Mouse (Mus musculus): ENCODE data around the gene Zar1l.
"Not testable (repeated sequence)": the region's sequence is repeated elsewhere in the genome, so short reads cannot be mapped to it uniquely, and the experiment has no call there.

Gene Zar1l

GRCm38 (mm10) chr5:150518064-150518463 lies at the start of gene Zar1l:
Gene Zar1l, minus strand, starts transcription at chr5:150518164.
- no peak for DNase-seq (ENCODE audit: low spot score)

GRCm38 (mm10) chr5:150566971-150567370 lies 49.0 kb upstream of the Zar1l start:
- DNase-seq (ENCODE audit: low spot score), result no peak

DNA sequence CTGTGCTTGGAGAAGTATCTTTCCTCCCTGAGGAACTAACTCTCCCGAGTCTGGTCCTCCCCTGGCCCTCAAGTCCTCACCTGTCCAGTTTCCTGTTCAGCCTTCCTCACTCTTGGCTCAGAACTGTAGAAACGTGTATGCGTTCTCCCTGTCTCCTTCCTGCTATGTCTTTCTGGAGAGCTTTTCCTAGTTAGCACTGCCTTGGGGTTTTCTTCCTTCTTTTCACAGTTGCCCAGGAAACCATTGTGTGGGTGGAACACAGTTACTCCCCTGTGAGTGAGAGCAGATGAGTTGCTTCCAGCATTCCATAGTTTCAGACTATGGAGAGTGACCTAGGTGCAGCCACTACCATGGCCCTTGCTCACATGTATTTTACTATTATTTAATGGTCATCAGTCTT lies 48.3 kb upstream of the Zar1l start:
- DNase-seq (ENCODE audit: low spot score), result no peak

DNA sequence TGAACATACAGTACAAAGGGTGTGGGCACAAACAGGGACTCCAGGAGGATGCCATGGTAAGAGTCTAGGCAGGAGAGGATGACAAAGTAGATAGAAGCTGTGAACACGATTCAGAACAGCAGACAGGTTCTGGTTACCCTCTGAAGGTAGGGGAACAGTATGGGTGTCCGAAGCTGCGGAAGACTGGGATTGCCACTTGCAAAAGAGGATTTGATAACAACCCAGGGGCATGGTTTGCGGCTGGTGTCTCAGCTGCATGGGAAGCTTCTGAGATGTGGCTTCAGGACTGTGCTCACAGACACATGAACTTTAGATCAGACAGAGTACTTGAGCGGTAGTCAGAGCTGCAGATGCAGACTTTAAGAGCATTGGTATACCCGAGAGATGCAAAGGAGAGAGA lies 46.5 kb upstream of the Zar1l start:
- no peak for DNase-seq (ENCODE audit: low spot score)

DNA sequence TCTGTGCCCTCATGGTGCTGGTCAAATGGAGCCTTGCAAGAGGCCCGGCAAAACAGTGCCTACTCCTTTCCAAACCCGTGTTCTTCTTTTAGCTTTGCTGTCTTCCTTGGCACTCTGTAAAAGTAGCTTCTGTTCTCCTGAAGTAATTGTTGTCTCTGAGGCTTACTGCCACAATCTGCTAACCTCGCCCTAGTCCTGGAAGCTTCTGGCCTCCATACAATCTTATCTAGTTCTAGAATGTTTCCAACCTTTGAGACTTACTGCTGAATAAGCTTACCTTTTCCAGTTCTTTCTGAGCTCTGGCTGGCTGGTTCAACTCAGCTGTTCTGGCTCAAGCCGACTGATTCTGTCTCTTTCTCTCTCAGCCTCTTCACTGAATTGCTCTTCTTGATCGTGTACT lies 43.8 kb upstream of the Zar1l start:
- DNase-seq (ENCODE audit: low spot score), result no peak

DNA sequence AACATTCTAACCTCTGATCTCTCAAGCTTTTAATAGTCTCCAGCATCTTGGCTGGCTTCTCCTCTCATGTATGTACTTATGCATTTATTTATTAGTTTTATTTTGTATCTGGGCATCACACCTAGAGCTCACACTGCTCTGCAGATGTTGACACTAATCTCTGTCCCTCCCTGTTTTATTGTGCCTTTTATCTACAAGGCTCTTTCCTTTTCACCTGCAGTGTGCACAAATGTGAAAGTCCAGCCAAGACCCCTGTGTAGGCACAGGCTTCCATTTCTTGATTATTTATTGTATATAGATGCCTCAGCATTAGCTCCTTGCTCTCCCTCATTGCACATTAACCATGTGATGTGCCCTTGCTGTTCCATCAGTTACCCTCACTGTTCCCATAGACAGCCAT lies 43.4 kb upstream of the Zar1l start:
- no peak for DNase-seq (ENCODE audit: low spot score)

DNA sequence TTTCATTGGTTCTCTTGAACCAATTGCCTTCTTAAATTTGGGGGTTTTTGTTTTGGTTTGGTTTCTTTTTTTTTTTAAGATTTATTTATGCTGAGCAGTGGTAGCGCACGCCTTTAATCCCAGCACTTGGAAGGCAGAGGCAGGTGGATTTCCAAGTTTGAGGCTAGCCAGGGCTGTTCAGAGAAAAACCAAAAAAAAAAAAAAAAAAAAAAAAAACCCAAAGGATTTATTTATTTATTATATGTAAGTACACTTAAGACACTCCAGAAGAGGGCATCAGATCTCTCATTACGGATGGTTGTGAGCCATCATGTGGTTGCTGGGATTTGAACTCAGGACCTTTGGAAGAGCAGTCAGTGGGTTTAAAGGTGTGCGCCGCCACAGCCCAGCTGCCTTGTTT lies 42.9 kb upstream of the Zar1l start:
- no peak for DNase-seq (ENCODE audit: low spot score)

GRCm38 (mm10) chr5:150559519-150560103 lies 41.6 kb upstream of the Zar1l start:
- no peak for DNase-seq (ENCODE audit: low spot score)

DNA sequence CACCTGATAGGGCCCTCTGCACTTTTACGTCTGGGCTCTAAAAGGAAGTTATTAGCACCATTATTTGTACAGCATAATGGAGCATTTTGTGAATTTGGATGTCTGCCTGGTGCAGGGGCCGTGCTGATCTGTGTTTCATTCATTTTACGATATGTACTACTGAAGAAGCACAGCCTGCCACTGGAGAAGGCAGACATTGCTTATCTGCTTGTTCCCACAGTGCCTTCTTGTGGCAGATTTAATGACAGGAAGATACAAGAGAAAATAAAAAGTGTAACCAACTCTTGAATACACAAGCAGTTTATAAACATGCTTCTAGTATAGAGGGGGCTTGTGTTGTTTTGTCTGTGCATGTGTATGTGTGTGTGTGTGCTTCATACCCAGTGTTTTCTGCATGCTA lies 33.7 kb upstream of the Zar1l start:
- no peak for DNase-seq (ENCODE audit: low spot score)

DNA sequence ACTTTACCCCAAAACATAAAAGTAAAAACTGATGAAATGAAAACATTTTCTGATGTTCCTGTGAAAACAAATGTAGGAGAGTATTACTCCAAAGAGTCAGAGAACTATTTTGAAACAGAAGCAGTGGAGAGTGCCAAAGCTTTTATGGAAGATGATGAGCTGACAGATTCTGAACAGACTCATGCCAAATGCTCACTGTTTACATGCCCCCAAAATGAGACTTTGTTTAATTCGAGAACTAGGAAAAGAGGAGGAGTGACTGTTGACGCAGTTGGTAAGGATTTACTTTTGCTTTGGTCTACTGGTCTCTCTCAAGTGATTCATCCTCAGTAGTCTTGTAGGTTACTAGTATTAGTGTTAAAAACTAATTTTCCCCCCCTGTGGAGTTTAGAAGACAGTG lies 25.2 kb upstream of the Zar1l start:
- no peak for DNase-seq (ENCODE audit: low spot score)

GRCm38 (mm10) chr5:150541302-150541701 lies 23.3 kb upstream of the Zar1l start:
- DNase-seq (ENCODE audit: low spot score), result no peak

DNA sequence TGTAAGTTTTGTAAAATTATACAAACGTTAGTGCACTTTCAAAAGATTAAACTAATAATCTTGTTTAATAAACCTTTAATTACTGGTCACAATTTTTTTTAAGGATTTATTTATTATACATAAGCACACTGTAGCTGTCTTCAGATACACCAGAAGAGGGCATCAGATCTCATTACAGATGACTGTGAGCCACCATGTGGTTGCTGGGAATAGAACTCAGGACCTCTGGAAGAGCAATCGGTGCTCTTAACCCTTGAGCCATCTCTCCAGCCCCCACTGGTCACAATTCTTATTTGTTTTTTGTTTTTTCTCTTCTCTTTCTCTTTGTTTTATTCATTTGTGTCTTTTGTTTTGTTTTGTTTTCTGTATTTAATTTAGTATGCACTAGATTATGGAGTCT lies 7.3 kb upstream of the Zar1l start:
- DNase-seq (ENCODE audit: low spot score), result no peak

- DNase-seq (ENCODE audit: low spot score), result no peak
Measured at GRCm38 (mm10) chr5:150522867-150523234, 4.9 kb upstream of the Zar1l start.

- DNase-seq (ENCODE audit: low spot score), result peak; percentile 93
Measured at GRCm38 (mm10) chr5:150521937-150522866, 4.2 kb upstream of the Zar1l start, which contains the start of gene Brca2. Gene Brca2, plus strand, starts transcription at chr5:150522630.

DNA sequence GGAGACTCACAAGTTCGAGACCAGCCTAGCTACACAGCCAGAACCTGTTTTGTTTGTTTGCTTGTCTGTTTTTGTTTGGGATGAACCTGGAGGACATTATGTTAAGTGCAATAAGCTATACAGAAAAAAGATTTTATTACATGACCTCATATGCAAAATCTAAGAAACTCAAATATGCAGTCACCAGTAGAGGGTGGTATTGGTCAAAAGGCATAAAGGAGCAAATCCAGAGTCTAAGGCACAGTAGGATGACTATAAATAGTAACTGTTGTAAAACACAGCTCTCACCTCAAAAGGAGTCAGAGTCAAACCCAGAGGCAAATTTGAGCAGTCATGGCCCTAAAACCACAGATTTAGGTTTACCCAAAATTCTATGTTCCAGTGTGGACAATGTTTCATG lies 1.6 kb upstream of the Zar1l start:
- DNase-seq (ENCODE audit: low spot score), result no peak

DNA sequence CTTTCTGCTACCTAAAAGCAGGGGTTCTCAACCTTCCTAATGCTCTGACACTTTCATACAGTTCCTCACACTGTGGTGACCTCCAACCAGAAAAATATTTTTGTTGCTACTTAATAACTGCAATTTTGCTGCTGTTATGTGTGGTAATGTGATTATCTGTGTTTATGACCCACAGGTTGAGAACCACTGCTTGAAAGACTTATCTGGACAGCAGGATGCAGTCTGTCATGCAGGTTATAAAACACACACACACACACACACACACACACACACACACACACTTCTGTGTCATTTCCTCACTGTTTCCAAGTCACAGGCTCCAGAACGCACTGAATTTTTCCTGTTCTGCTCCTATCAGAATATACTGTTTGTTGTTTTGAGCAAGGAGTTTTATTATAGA lies 3.9 kb downstream of the Zar1l start:
- DNase-seq (ENCODE audit: low spot score), result no peak

- no peak for DNase-seq (ENCODE audit: low spot score)
Measured at GRCm38 (mm10) chr5:150513264-150513663, 4.7 kb downstream of the Zar1l start.

GRCm38 (mm10) chr5:150510451-150511225 lies 7.3 kb downstream of the Zar1l start:
- no peak for DNase-seq (ENCODE audit: low spot score)

DNA sequence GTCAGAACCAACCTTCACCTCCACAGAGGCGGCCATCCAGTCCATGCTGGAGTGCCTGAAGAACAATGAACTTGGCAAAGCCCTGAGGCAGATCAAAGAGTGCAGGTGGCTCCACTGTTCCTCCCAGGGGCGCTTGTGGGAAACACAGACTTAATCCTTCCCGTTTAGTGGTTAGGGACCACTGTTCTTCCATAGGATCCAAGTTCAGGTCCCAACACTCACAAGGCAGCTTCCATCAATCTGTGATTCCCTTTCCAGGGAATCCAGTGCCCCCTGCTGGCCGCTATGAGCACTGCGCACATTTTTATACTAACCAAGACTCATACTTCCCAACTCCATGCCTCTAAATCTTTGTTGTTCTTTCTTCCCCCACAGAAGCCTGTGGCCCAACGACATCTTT lies 22.2 kb downstream of the Zar1l start:
- DNase-seq (ENCODE audit: low spot score), result no peak

DNA sequence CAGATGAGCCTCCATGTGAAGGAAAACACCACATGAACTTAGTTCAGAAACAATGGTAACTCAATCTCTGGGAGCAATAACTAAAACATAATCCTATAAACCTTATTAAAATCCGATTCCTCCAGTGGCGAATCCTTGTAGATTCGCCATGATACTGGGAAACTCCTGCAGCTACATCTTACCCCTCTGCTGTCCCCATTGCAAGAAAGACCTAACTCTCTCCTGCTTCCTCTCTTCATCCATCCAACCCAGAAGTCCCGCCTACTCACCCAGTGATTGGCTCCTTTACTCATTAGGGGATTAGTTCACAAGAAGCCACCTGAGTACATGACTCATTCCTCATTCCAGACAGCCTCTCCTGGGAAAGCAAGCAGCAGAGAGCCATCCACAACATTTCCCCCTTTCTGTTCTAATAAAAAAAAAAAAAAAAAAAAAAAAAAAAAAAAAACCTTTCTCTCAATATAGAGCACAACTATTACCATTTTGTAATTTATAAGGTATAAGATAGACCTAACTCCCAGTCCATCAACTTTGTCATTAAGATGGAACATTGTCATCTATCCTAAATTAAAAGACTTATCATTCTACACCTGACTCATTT lies 26.3 kb downstream of the Zar1l start:
- not testable (repeated sequence) for DNase-seq (ENCODE audit: low spot score)

DNA sequence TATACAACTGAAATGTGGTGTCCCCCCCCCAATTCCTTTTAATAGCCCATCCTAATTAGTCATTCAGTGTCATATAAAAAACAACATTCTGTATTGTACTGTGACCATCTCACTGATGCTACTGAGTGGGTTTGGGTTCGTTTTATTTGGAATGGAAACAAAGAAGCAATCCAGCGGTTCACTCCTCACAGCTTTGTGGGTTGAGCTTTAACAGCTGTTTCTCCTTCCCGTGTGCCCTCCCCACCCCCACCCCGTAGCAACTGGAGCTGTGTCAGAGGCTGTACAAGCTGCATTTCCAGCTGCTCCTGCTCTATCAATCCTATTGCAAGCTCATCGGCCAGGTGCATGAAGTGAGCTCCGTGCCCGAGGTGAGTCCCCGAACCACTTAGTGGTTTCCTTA lies 27.1 kb downstream of the Zar1l start:
- no peak for DNase-seq (ENCODE audit: low spot score)

DNA sequence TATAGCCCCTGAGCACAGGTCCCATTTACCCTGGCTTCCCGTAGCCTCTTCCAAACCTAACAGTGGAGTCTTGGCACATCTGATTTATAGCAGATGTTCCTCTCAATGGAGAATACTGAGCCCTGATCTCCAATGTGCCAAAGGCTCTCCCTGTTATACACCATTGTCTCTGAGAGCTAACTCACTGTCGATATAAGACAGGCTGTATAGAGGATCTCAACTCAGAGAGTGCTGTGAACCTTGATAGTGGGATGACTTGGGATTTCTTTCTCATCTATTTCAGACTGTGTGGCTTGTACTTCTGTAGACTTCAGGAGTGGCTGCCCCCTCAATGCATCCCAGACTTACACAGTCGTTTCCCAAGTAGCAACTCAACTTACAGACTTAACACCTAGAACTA lies 27.7 kb downstream of the Zar1l start:
- no peak for DNase-seq (ENCODE audit: low spot score)
